Mouse (Mus musculus): Measurements from ENCODE around the gene Slc22a23. TPM values are rescaled to one million over a fixed set of nuclear protein-coding genes. Genes with fewer than 3 reads are reported as not detected.

Gene Slc22a23
- total RNA-seq, 1 experiment: 5.9 TPM

DNA sequence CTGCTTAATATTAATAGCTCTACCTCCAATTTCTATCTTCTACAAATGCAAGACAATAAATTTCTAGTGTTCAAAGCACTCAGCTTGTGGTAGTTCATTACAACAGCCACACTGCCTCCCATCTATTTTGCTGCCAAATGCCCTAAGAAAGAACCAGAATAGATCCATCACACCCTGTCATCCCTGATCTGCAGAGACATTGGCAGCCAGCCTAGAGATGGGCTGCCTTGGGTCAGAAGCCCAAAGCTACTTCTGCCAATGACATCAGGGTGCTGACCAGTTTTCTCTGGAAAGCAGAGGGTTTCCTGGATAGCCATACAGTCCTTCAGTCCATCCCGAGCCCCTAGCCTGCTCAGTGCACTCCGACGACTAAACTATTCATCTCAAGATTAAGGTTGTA, 33.9 kb upstream of the Slc22a23 start:
- no peak for TF ChIP-seq CHD2 (IDR thresholded peaks at IDR 0.05; ENCODE audit: low read depth, low read length)
- Histone ChIP-seq H3K4me1 (ENCODE audit: control insufficient read depth in 2 of 2, insufficient read depth in 2 of 2, low read length in 2 of 2, poor library complexity in 1 of 2) (no peaks in the 10 kb centered on the region), H3K4me3 (ENCODE audit: insufficient read depth in 1 of 2, low read depth in 1 of 2, low read length in 2 of 2, poor library complexity in 1 of 2, severe bottlenecking in 1 of 2) (no peak overlapping the region), H3K9me3 (ENCODE audit: control insufficient read depth, insufficient read depth, low read depth, low read length) (no peaks in the 10 kb centered on the region), H3K9ac (ENCODE audit: insufficient read depth, low read depth, low read length, poor library complexity, severe bottlenecking) (no peak overlapping the region), H3K36me3 (ENCODE audit: control insufficient read depth, insufficient read depth, low read length, poor library complexity, severe bottlenecking) (no peaks in the 10 kb centered on the region), H3K27ac (ENCODE audit: insufficient read depth, low read depth, low read length, poor library complexity, severe bottlenecking) (no peak overlapping the region)
- in situ Hi-C loops (cut with MboI; ENCODE audit: low sequenced_read_pairs in 2 of 2, unreplicated experiment in 2 of 2): no loop called here
- DNase-seq (ENCODE audit: low read depth, low spot score): no peak

DNA sequence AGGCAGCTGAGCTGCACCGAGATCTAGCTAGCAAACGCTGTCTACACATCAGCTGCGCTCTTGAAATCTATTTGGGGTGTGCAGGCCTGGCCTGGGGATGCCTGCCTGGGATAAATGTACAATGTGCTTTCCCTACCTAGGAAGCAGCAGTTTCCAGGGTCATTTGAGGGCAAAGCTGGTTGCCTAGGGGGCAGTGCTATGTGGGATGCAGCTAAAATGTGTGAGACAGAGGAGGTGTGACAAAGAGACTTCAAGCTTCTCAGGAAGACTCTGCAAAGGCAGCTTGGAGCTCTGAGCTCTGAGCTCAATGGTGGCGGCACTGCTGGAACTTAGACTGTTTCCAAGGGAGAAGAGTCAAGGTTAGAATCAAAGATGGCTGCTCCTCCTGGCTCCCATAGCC, 30.2 kb upstream of the Slc22a23 start:
- in situ Hi-C loops (cut with MboI; ENCODE audit: low sequenced_read_pairs in 2 of 2, unreplicated experiment in 2 of 2): no loop called here
- Histone ChIP-seq H3K9me3 (ENCODE audit: control insufficient read depth, insufficient read depth, low read depth, low read length) (no peaks in the 10 kb centered on the region), H3K36me3 (ENCODE audit: control insufficient read depth, insufficient read depth, low read length, poor library complexity, severe bottlenecking) (no peaks in the 10 kb centered on the region), H3K9ac (ENCODE audit: insufficient read depth, low read depth, low read length, poor library complexity, severe bottlenecking) (no peak overlapping the region), H3K27ac (ENCODE audit: insufficient read depth, low read depth, low read length, poor library complexity, severe bottlenecking) (no peak overlapping the region), H3K4me3 (ENCODE audit: insufficient read depth in 1 of 2, low read depth in 1 of 2, low read length in 2 of 2, poor library complexity in 1 of 2, severe bottlenecking in 1 of 2) (no peak overlapping the region), H3K4me1 (ENCODE audit: control insufficient read depth in 2 of 2, insufficient read depth in 2 of 2, low read length in 2 of 2, poor library complexity in 1 of 2) (no peaks in the 10 kb centered on the region)
- TF ChIP-seq ZC3H11A (IDR thresholded peaks at IDR 0.05; ENCODE audit: borderline replicate concordance, low read depth, low read length): no peak
- no peak for TF ChIP-seq MAFK (IDR thresholded peaks at IDR 0.05; ENCODE audit: insufficient read depth, low read depth, low read length)
- no peak for TF ChIP-seq ZNF384 (IDR thresholded peaks at IDR 0.05; ENCODE audit: low read depth, low read length)
- no peak for TF ChIP-seq CHD2 (IDR thresholded peaks at IDR 0.05; ENCODE audit: low read depth, low read length)
- DNase-seq (ENCODE audit: low read depth, low spot score): no peak

DNA sequence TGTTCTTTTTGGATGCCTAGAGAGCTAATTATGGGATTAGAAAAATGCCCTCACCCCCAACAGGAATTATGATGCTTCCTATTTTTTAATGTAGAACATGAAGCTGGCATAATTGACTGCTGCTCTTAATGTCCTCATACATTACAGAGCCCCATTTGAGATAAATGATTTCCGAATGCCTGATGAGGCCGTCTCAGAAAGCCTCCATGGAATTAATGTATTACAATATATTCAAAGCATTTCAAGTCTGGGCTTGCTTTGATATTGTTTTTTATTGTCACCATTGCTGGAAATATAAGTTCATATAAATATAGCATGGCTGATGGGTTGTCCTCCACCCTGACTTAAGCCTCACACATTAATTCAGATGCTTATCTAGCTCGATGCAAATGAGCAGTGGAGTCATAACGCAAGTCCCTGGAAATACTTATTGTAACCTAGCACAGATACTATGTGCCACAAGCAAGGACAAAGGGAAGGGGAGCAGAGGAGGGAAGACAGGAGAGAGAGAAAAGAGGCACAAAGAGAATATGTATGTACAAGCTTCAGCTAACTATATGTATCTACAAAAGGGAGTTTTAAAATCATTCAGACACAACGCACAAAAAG, 28.0 kb upstream of the Slc22a23 start:
- Histone ChIP-seq H3K9ac (ENCODE audit: insufficient read depth, low read depth, low read length, poor library complexity, severe bottlenecking) (no peak overlapping the region), H3K4me3 (ENCODE audit: insufficient read depth in 1 of 2, low read depth in 1 of 2, low read length in 2 of 2, poor library complexity in 1 of 2, severe bottlenecking in 1 of 2) (no peak overlapping the region), H3K27ac (ENCODE audit: insufficient read depth, low read depth, low read length, poor library complexity, severe bottlenecking) (no peak overlapping the region), H3K9me3 (ENCODE audit: control insufficient read depth, insufficient read depth, low read depth, low read length) (no peaks in the 10 kb centered on the region), H3K36me3 (ENCODE audit: control insufficient read depth, insufficient read depth, low read length, poor library complexity, severe bottlenecking) (no peaks in the 10 kb centered on the region), H3K4me1 (ENCODE audit: control insufficient read depth in 2 of 2, insufficient read depth in 2 of 2, low read length in 2 of 2, poor library complexity in 1 of 2) (no peaks in the 10 kb centered on the region)
- in situ Hi-C loops (cut with MboI; ENCODE audit: low sequenced_read_pairs in 2 of 2, unreplicated experiment in 2 of 2): no loop called here
- DNase-seq (ENCODE audit: low read depth, low spot score): no peak
- TF ChIP-seq HCFC1 (IDR thresholded peaks at IDR 0.05; ENCODE audit: borderline replicate concordance, insufficient read depth, low read length) (no peak), CHD2 (IDR thresholded peaks at IDR 0.05; ENCODE audit: low read depth, low read length) (no peak), MAFK (IDR thresholded peaks at IDR 0.05; ENCODE audit: insufficient read depth, low read depth, low read length) (no peak), ZNF384 (IDR thresholded peaks at IDR 0.05; ENCODE audit: low read depth, low read length) (no peak), ZC3H11A (IDR thresholded peaks at IDR 0.05; ENCODE audit: borderline replicate concordance, low read depth, low read length) (no peak)

DNA sequence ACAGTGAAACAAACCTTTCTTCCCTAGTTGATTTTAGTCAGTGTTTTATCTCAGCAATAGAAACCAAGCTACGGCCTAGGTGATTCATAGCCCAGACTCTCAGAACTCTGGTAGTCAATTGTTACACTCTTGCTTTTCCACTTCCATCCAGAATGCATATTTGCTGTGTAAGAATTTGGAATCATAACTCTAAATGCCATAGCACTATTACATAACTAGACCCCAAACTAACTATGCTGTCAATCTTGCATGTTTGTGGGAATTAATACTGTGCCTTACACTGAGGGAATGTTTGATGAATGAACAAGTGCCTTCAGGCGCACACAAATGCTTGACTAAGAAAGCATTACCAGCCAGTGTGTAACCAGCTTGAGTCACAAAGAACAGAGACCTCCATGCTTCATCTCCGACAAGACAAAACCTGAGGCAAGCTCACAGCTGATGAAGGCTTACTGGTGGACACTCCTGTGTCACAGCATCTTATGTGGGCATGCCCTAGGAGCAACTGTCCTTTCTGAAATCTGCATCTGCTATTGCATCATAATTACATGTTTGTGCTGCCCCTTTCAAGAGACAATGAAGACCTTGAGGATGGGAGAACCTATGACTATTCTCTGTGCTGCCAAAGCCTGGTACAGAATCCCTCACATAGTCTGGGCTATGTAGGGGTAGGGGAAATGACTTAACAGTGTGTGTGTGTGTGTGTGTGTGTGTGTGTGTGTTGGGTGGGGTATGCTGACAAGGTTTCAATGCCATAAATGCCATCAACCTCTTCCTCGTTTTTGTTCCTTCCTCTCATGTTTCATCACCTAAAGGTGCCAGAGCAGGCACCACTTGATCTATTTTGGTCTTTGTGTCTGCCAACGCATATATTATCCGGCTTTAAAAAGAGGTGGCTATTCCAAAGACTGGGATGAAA, 27.2 kb upstream of the Slc22a23 start:
- TF ChIP-seq MAFK (IDR thresholded peaks at IDR 0.05; ENCODE audit: insufficient read depth, low read depth, low read length): no peak
- no peak for TF ChIP-seq CHD2 (IDR thresholded peaks at IDR 0.05; ENCODE audit: low read depth, low read length)
- TF ChIP-seq ZC3H11A (IDR thresholded peaks at IDR 0.05; ENCODE audit: borderline replicate concordance, low read depth, low read length): no peak
- TF ChIP-seq HCFC1 (IDR thresholded peaks at IDR 0.05; ENCODE audit: borderline replicate concordance, insufficient read depth, low read length): no peak
- TF ChIP-seq ZNF384 (IDR thresholded peaks at IDR 0.05; ENCODE audit: low read depth, low read length): no peak
- Histone ChIP-seq H3K36me3 (ENCODE audit: control insufficient read depth, insufficient read depth, low read length, poor library complexity, severe bottlenecking) (no peaks in the 10 kb centered on the region), H3K4me3 (ENCODE audit: insufficient read depth in 1 of 2, low read depth in 1 of 2, low read length in 2 of 2, poor library complexity in 1 of 2, severe bottlenecking in 1 of 2) (no peak overlapping the region), H3K9ac (ENCODE audit: insufficient read depth, low read depth, low read length, poor library complexity, severe bottlenecking) (no peak overlapping the region), H3K4me1 (ENCODE audit: control insufficient read depth in 2 of 2, insufficient read depth in 2 of 2, low read length in 2 of 2, poor library complexity in 1 of 2) (no peaks in the 10 kb centered on the region), H3K9me3 (ENCODE audit: control insufficient read depth, insufficient read depth, low read depth, low read length) (no peaks in the 10 kb centered on the region), H3K27ac (ENCODE audit: insufficient read depth, low read depth, low read length, poor library complexity, severe bottlenecking) (no peak overlapping the region)
- DNase-seq (ENCODE audit: low read depth, low spot score): no peak
- in situ Hi-C loops (cut with MboI; ENCODE audit: low sequenced_read_pairs in 2 of 2, unreplicated experiment in 2 of 2): no loop called here

All from ES-E14 (cell line).